Mouse (Mus musculus) liver, adult (tissue): ENCODE measurements at regions not wholly inside any gene's neighbourhood (a gene's known extent, or its start where the extent isn't known, plus 50 kb on each side); places are given as distances from the start of the nearest gene placed in this dataset.

Source experiments
- GATA4 ChIP-seq: IDR thresholded peaks from 2 replicates; pipeline ENCODE4 v1.6.1; 2014; ENCODE audit warnings: mild to moderate bottlenecking, low read length; ENCODE audit not compliant: insufficient replicate concordance

DNA sequence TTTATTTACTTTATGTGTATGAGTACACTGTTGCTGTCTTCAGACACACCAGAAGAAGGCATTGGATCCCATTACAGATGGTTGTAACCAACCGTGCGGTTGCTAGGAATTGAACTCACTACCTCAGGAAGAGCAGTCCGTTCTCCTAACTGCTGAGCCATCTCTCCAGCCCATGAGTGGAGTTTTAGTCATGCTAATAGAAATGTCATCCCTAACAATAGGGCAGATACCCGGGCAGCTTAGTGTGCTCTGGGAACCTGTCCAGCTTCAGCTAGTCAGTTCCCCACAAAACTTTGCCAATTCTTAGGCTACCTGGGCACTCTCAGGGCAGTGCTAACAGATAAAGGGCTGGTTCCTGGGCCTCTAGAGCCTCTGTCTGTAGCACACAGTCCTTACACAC is 503.9 kb upstream of the Tmem132c start:
- no peak for TF ChIP-seq GATA4

DNA sequence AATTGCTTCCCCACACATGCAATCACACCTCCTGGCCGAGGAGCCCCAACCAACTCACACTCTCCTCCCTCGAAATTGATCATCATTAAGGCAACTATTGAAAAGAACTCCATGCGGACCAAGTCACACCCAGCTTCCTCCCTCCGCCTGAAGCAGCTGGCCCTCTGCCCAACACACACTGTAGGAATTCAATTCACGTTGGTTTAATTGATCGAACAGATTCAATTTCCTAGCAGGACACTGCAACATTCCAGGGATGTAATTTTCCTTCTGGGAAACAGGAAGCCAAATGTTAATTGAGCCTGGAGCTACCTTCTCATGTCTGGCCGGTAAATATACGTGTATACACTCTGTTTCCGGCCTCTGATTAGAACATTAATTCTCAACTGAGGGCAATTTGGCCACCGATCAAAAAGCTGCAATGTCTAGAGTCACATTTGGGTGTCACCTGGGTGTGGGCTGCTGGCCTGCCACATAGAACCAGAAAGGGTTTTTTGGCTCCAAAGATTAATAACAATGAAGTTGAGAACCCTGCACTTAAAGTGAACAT is 500.7 kb upstream of the Tmem132c start:
- no peak for TF ChIP-seq GATA4

GRCm38 (mm10) chr5:126755107-126755506 is 486.5 kb upstream of the Tmem132c start:
- no peak for TF ChIP-seq GATA4

DNA sequence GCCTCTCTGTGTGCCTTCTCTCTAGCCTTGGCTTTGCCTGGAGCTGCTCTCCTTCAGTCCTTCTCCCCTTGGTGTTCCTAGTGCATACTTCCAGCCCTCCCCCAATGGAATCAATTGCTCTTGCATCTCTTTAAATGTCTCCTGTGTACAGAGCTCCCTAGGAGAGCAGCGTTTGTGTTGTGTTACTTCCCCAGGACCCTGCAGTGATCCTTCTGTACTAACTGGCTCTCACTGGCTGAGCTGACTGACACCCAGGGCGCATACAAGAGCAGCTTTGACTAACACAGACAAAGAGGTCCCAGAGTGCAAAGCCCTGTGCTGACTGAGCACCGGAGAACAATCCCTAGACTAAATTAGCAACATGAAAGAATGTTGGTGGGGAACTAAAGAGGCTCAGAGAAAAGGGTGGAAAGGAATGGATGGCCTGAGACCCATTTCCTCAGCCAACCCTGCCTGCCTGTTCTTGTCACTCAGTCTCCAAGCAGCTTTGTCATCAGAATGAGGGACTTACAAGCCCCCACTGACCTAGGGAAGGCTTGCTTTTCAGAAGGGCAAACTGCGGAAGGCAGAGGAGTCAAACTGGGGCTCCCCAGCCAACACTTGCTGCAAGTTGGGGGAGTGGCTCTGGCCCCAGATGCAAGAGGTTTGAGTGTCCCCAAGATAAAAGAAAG is 476.4 kb upstream of the Tmem132c start:
- TF ChIP-seq GATA4: no peak

- no peak for TF ChIP-seq GATA4
Measured at GRCm38 (mm10) chr5:126769031-126769430, 472.6 kb upstream of the Tmem132c start.

- TF ChIP-seq GATA4: no peak
Measured at GRCm38 (mm10) chr5:126787706-126788610, 453.6 kb upstream of the Tmem132c start.

- TF ChIP-seq GATA4: no peak
Measured at GRCm38 (mm10) chr5:126799698-126800279, 441.8 kb upstream of the Tmem132c start.

DNA sequence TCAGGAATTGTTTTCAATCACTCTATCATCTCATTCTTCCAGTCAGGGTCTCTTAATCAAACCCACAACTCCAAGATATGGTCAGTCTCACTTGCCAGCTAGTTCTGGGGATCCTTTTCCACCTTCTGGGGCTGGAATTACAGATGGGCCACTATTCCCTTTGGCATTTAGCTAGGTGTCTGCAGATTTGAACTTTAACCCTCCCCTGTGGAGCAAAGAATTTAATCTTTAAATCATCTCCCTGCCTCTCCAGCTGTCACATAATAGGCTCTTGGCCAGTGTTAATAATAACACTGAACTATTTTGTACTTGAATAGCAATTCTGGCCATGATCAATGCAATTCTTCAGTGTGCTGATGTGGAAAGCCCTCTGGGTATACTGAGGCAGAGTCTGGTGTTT is 435.0 kb upstream of the Tmem132c start:
- TF ChIP-seq GATA4: no peak

- TF ChIP-seq GATA4: no peak
Measured at GRCm38 (mm10) chr5:126816069-126816468, 425.5 kb upstream of the Tmem132c start.

- no peak for TF ChIP-seq GATA4
Measured at GRCm38 (mm10) chr5:126835440-126835839, 406.2 kb upstream of the Tmem132c start.

- no peak for TF ChIP-seq GATA4
Measured at GRCm38 (mm10) chr5:126842606-126843005, 399.0 kb upstream of the Tmem132c start.

DNA sequence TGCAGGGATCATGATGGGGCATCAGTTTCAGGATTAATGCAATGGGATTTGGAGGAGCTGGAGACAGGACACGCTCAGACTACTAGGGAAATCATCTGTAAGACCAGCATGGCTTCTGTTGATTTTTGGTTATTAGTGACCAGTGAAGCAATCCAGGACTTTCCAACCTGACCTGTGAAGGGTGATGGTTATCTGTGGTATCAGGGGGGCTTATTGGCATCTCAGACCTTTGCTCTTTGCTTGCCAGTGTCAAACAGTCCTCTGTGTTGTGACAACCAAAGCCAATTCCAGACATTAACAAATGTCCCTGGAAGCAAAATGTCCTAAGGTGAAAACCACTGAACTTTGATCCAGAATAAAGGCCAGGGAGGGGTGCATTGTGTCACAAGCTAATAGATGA is 379.5 kb upstream of the Tmem132c start:
- no peak for TF ChIP-seq GATA4

GRCm38 (mm10) chr5:126875842-126876241 is 365.8 kb upstream of the Tmem132c start:
- no peak for TF ChIP-seq GATA4

DNA sequence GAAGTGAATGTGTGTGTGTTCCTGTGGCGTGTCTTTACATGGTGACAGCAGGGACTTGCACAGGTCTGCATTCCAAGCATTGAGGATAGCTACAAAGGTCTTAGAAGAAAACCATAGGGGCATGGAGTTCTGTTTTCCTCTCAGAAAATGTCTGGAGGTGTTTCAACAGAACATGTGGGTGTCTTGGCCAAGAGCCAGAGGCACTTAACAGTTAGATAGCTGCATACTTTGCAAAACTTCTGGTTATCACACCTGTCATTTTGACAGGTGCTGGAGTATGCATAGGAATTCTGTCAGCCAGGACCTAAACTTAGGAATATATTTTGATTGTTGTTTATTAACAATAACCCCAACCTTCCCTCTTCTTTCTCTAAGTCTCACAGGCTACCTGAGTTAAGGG is 350.9 kb upstream of the Tmem132c start:
- no peak for TF ChIP-seq GATA4

- TF ChIP-seq GATA4: no peak
Measured at GRCm38 (mm10) chr5:126893063-126893462, 348.5 kb upstream of the Tmem132c start.

DNA sequence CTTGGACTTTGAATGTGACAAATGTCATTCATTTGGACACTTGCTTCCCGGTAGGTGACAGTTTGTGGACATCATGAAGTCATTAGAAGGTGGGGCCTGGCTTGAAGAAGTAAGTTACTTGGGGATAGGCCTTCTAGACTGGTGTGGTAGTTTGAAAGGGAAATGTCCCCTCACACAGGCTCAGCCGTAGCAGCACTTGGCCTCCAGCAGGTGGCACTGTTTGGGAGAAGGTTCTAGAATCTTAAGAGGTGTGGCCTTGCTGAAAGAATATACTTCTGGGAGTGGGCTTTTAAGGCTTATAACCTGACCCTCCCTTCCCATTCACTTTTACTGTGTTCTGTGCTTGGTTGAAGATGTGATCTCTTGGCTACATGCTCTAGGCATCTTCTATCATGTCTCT is 331.5 kb upstream of the Tmem132c start:
- TF ChIP-seq GATA4: no peak
